8 mouse cellular contexts compared by ENCODE assay signal in genomic region chr12:111162312-111163061, GRCm38 (mm10). TPM values are rescaled to one million over a fixed set of nuclear protein-coding genes. Genes with fewer than 3 reads are reported as not detected.
DNase-seq lines count a peak whose midpoint lies in the region; ATAC-seq and TF ChIP-seq lines count a peak whose summit lies in the region.

No protein-coding gene starts in this region.

- intact Hi-C loops in left cerebral cortex, postnatal 25 days (cut with DNase I): loop anchor here (5.0 kb wide), 1 partner anchor 125 kb away; the partner anchor contains the start of gene Rcor1

- H3K4me3 ChIP-seq in kidney, adult 2 months (ENCODE audit: insufficient read depth, low read depth, low read length): peak overlapping the region; percentile 26; the same call in 1 of the 2 replicates
- H3K4me3 ChIP-seq in embryonic facial prominence, embryonic 14.5 days (ENCODE audit: low read depth, low read length): peak overlapping the region; percentile 24
- H3K4me3 ChIP-seq in hindbrain, embryonic 11.5 days (ENCODE audit: low read depth, low read length): 0 out of 2 replicates have a peak overlapping the region, but pooled peaks have one; percentile 18
- H3K4me3 ChIP-seq in midbrain, embryonic 14.5 days (replicated peaks; ENCODE audit: low read depth, low read length): peak overlapping the region; percentile 23

- 0 out of 2 replicates have a peak overlapping the region, but pooled peaks have one; percentile 37 for H3K9ac ChIP-seq in embryonic facial prominence, embryonic 14.5 days (ENCODE audit: low read depth, low read length)
- peak overlapping the region; percentile 58 for H3K9ac ChIP-seq in hindbrain, embryonic 11.5 days (ENCODE audit: low read depth, low read length)
- H3K9ac ChIP-seq in midbrain, embryonic 14.5 days (replicated peaks; ENCODE audit: low read length): peak overlapping the region; percentile 53

- H3K9me3 ChIP-seq in embryonic facial prominence, embryonic 14.5 days (ENCODE audit: control insufficient read depth, low read length): no peaks in the 10 kb centered on the region
- H3K9me3 ChIP-seq in hindbrain, embryonic 11.5 days (ENCODE audit: control insufficient read depth, low read length): no peaks in the 10 kb centered on the region
- H3K9me3 ChIP-seq in midbrain, embryonic 14.5 days (ENCODE audit: control insufficient read depth, low read length): no peaks in the 10 kb centered on the region

- H3K4me1 ChIP-seq in kidney, adult 2 months (ENCODE audit: control insufficient read depth, insufficient read depth, low read length): peaks cover 3% of the 10 kb centered on the region; the same call in 1 of the 2 replicates
- peaks cover 15% of the 10 kb centered on the region for H3K4me1 ChIP-seq in embryonic facial prominence, embryonic 14.5 days (ENCODE audit: control insufficient read depth, insufficient read depth, low read length)
- H3K4me1 ChIP-seq in hindbrain, embryonic 11.5 days (replicated peaks; ENCODE audit: control insufficient read depth, insufficient read depth, low read length): peaks cover 14% of the 10 kb centered on the region
- peaks cover 35% of the 10 kb centered on the region for H3K4me1 ChIP-seq in midbrain, embryonic 14.5 days (ENCODE audit: control insufficient read depth, insufficient read depth, low read length)

- no peak for TF ChIP-seq CTCF in kidney, adult 2 months (conservative IDR thresholded peaks at IDR 0.05; ENCODE audit: insufficient read depth, insufficient read length, low read depth, low read length)

- TF ChIP-seq POLR2A in kidney, adult 2 months (IDR thresholded peaks at IDR 0.05; ENCODE audit: low read depth, low read length): no peak

- peak; percentile 47 for DNase-seq in kidney, adult 2 months
- no peak for DNase-seq in kidney, adult 8-10 months
- DNase-seq in embryonic facial prominence, embryonic 14.5 days (ENCODE audit: low spot score): peak; percentile 90
- peak; percentile 68 for DNase-seq in hindbrain, embryonic 11.5 days (ENCODE audit: low spot score)
- peak; percentile 59 to 86 for DNase-seq in left cerebral cortex, postnatal 25 days (ENCODE audit: low spot score in 2 of 2)
- peak; percentile 90 for DNase-seq in midbrain, embryonic 14.5 days
- DNase-seq in urinary bladder, postnatal 25 days (ENCODE audit: low spot score): no peak
- no peak for DNase-seq in cerebellum, adult 9-10 months

- peak overlapping the region; percentile 51 for H3K4me2 ChIP-seq in embryonic facial prominence, embryonic 14.5 days (ENCODE audit: low read depth, low read length)
- H3K4me2 ChIP-seq in hindbrain, embryonic 11.5 days (replicated peaks; ENCODE audit: low read depth, low read length): peak overlapping the region; percentile 29; the same call in 1 of the 2 replicates
- peak overlapping the region; percentile 51 for H3K4me2 ChIP-seq in midbrain, embryonic 14.5 days (ENCODE audit: low read length)

- no peak overlapping the region for H3K27ac ChIP-seq in kidney, adult 2 months (ENCODE audit: insufficient read depth, low read depth, low read length)
- no peak overlapping the region; the same call in 1 of the 2 replicates for H3K27ac ChIP-seq in embryonic facial prominence, embryonic 14.5 days (replicated peaks; ENCODE audit: low read depth, low read length)
- peak overlapping the region; percentile 67 for H3K27ac ChIP-seq in hindbrain, embryonic 11.5 days (ENCODE audit: low read depth, low read length)
- peak overlapping the region; percentile 93 for H3K27ac ChIP-seq in midbrain, embryonic 14.5 days (replicated peaks; ENCODE audit: low read depth, low read length)

- 26% methylated on average over 16 of the region's 16 CpGs for WGBS in kidney, adult 2 months
- 9% methylated on average over 16 of the region's 16 CpGs for WGBS in embryonic facial prominence, embryonic 14.5 days
- 11% methylated on average over 16 of the region's 16 CpGs for WGBS in hindbrain, embryonic 11.5 days
- WGBS in midbrain, embryonic 14.5 days: 7% methylated on average over 16 of the region's 16 CpGs

- H3K36me3 ChIP-seq in kidney, adult 2 months (ENCODE audit: control insufficient read depth, insufficient read depth, low read length): no peaks in the 10 kb centered on the region
- no peaks in the 10 kb centered on the region for H3K36me3 ChIP-seq in embryonic facial prominence, embryonic 14.5 days (ENCODE audit: control insufficient read depth, insufficient read depth, low read length)
- H3K36me3 ChIP-seq in hindbrain, embryonic 11.5 days (ENCODE audit: control insufficient read depth, insufficient read depth, low read length): no peaks in the 10 kb centered on the region
- H3K36me3 ChIP-seq in midbrain, embryonic 14.5 days (ENCODE audit: control insufficient read depth, insufficient read depth, low read length): no peaks in the 10 kb centered on the region

- peak; percentile 48 for ATAC-seq in embryonic facial prominence, embryonic 14.5 days (ENCODE audit: low read depth)
- ATAC-seq in hindbrain, embryonic 11.5 days (ENCODE audit: low FRiP score): peak; percentile 30
- ATAC-seq in midbrain, embryonic 14.5 days (ENCODE audit: low FRiP score, low TSS enrichment): peak; percentile 40; the same call in 1 of the 2 replicates

- no peaks in the 10 kb centered on the region for H3K27me3 ChIP-seq in kidney, adult 2 months (replicated peaks; ENCODE audit: control insufficient read depth, insufficient read depth, low read length)
- no peaks in the 10 kb centered on the region for H3K27me3 ChIP-seq in embryonic facial prominence, embryonic 14.5 days (replicated peaks; ENCODE audit: control insufficient read depth, insufficient read depth, low read length)
- no peaks in the 10 kb centered on the region for H3K27me3 ChIP-seq in hindbrain, embryonic 11.5 days (ENCODE audit: control insufficient read depth, insufficient read depth, low read length)
- H3K27me3 ChIP-seq in midbrain, embryonic 14.5 days (ENCODE audit: control insufficient read depth, insufficient read depth, low read length): no peaks in the 10 kb centered on the region

RNA-seq across cellular contexts. Expression of gene Traf3, which starts 3.7 kb away (rescaled TPM):
- 11.6 and 12.2 TPM in 2 replicates for polyA plus RNA-seq in kidney, adult 2 months (2012; rRNA removed)
- polyA plus RNA-seq in embryonic facial prominence, embryonic 14.5 days (2014; fragmentation: Nextera tagmentation; extraction: Ambion mirVana): 12.5 and 13.4 TPM in 2 replicates
- 11.4 and 16.2 TPM in 2 replicates for polyA plus RNA-seq in hindbrain, embryonic 11.5 days (2014; fragmentation: Nextera tagmentation; extraction: Ambion mirVana)
- total RNA-seq in left cerebral cortex, postnatal 25 days (2021): 10 to 100 TPM; 61.3 to 74.6 TPM
- 22.0 and 28.4 TPM in 2 replicates for polyA plus RNA-seq in midbrain, embryonic 14.5 days (2014; fragmentation: Nextera tagmentation; extraction: Ambion mirVana)

RNA-seq across cellular contexts. Expression of gene 4930595D18Rik, which starts 21.8 kb away (rescaled TPM):
- polyA plus RNA-seq in kidney, adult 2 months (2012; rRNA removed): not detected in 2 replicates
- not detected in 2 replicates for polyA plus RNA-seq in embryonic facial prominence, embryonic 14.5 days (2014; fragmentation: Nextera tagmentation; extraction: Ambion mirVana)
- polyA plus RNA-seq in hindbrain, embryonic 11.5 days (2014; fragmentation: Nextera tagmentation; extraction: Ambion mirVana): not detected in 2 replicates
- not detected for total RNA-seq in left cerebral cortex, postnatal 25 days (2021)
- polyA plus RNA-seq in midbrain, embryonic 14.5 days (2014; fragmentation: Nextera tagmentation; extraction: Ambion mirVana): not detected in 2 replicates

Comparison
In these comparisons a context has a peak if more than half of its experiments do, and no peak if none do; other contexts are left out.
1. DNase-seq: peak in kidney, adult 2 months (single experiment), embryonic facial prominence, embryonic 14.5 days (single experiment), hindbrain, embryonic 11.5 days (single experiment), left cerebral cortex, postnatal 25 days (2 of 2) and midbrain, embryonic 14.5 days (single experiment); none in kidney, adult 8-10 months (0 of 2), urinary bladder, postnatal 25 days (single experiment) and cerebellum, adult 9-10 months (single experiment).
2. H3K27ac ChIP-seq: peak in hindbrain, embryonic 11.5 days (single experiment) and midbrain, embryonic 14.5 days (single experiment); none in kidney, adult 2 months (single experiment) and embryonic facial prominence, embryonic 14.5 days (single experiment).
3. Peak in every context shown above with its lines, with median percentiles within 50 percentile points of each other: H3K4me3 ChIP-seq, ATAC-seq, H3K4me2 ChIP-seq and H3K9ac ChIP-seq.